Mouse (Mus musculus) heart, embryonic 12.5 days (tissue): ENCODE data around the gene Abca17. TPM values are rescaled to one million over a fixed set of nuclear protein-coding genes. Genes with fewer than 3 reads are reported as not detected.

Experiments
- ATAC-seq: fragments of 200-750 bp; cut with Nextera tagmentation; 2 replicates; pipeline ENCODE4 v1.8.0; 2017; ENCODE audit warnings: moderate TSS enrichment, moderate library complexity; ENCODE audit not compliant: insufficient number of reproducible peaks, low FRiP score
- H3K27ac ChIP-seq: fragments of 300-500 bp; sonication (generic); 2 replicates; pipeline ENCODE4 v1.5.1; 2016; ENCODE audit warnings: mild to moderate bottlenecking, moderate library complexity; ENCODE audit not compliant: poor library complexity, severe bottlenecking
- H3K27me3 ChIP-seq: fragments of 300-500 bp; sonication (generic); replicated peaks from 2 replicates; pipeline ENCODE4 v1.6.1; 2016; ENCODE audit warnings: mild to moderate bottlenecking, moderate library complexity
- H3K36me3 ChIP-seq: fragments of 300-500 bp; sonication (generic); 2 replicates; pipeline ENCODE4 v1.6.1; 2016; ENCODE audit warnings: mild to moderate bottlenecking, moderate library complexity
- H3K4me1 ChIP-seq: fragments of 300-500 bp; sonication (generic); replicated peaks from 2 replicates; pipeline ENCODE4 v1.6.1; 2016; ENCODE audit warnings: mild to moderate bottlenecking
- H3K4me2 ChIP-seq: fragments of 300-500 bp; sonication (generic); 2 replicates; pipeline ENCODE4 v1.6.1; 2016; ENCODE audit warnings: mild to moderate bottlenecking, moderate library complexity
- H3K4me3 ChIP-seq: fragments of 300-500 bp; sonication (generic); 2 replicates; pipeline ENCODE4 v1.5.1; 2016; ENCODE audit warnings: mild to moderate bottlenecking
- H3K9ac ChIP-seq: fragments of 300-500 bp; sonication (generic); 2 replicates; pipeline ENCODE4 v1.6.1; 2016; ENCODE audit warnings: mild to moderate bottlenecking, moderate library complexity
- H3K9me3 ChIP-seq: fragments of 300-500 bp; sonication (generic); replicated peaks from 2 replicates; pipeline ENCODE4 v1.6.1; 2016; ENCODE audit warnings: mild to moderate bottlenecking, moderate library complexity
- WGBS: fragments of 180-500 bp; shearing (Covaris S2); methylation state at CpG from one replicate; pipeline ENCODE4 v1.1.7; 2016; 5-methylcytosine and 5-hydroxymethylcytosine counted together
- polyA plus RNA-seq: library from polyadenylated mRNA; unstranded; fragments of >200 nt; fragmentation: Nextera tagmentation; extraction: Ambion mirVana; gene quantifications from 2 replicates; pipeline ENCODE4 v1.2.1, GENCODE M21; 2016

Gene Abca17
- polyA plus RNA-seq, 1 experiment from 2014 or later: not detected

GRCm38 (mm10) chr17:24364461-24364860 lies 13.6 kb upstream of the Abca17 start:
- no peak overlapping the region for H3K4me2 ChIP-seq
- no peak for ATAC-seq
- peaks cover 21% of the 10 kb centered on the region for H3K36me3 ChIP-seq
- H3K27me3 ChIP-seq: no peaks in the 10 kb centered on the region
- H3K27ac ChIP-seq: no peak overlapping the region
- H3K9me3 ChIP-seq: no peaks in the 10 kb centered on the region
- peaks cover 15% of the 10 kb centered on the region; the same call in 1 of the 2 replicates for H3K4me1 ChIP-seq
- WGBS: 86% methylated on average over 9 of the region's 9 CpGs
- no peak overlapping the region for H3K9ac ChIP-seq
- no peak overlapping the region for H3K4me3 ChIP-seq

DNA sequence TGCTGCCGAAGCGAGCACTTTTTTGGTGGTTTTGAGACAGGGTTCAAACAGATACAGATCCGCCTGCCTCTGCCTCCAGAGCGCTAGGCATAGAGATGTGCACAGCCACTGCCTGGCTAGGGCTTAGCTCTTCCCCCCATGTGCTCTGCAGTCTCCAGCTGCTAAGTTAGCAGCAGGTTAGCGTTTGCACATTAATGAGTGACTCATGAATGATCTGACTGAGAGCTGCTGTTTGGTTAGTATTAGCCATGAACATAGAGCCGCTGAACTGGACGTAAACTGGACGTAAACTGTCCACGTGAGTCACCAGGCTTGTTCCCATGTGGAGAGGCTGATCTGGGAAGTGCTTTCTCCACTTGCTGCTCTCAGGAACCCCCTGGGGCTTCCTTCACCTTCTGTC lies 11.7 kb upstream of the Abca17 start:
- ATAC-seq: no peak
- Histone ChIP-seq H3K27ac (no peak overlapping the region), H3K4me2 (no peak overlapping the region), H3K4me1 (peaks cover 21% of the 10 kb centered on the region; the same call in 1 of the 2 replicates), H3K9me3 (no peaks in the 10 kb centered on the region), H3K36me3 (peaks cover 15% of the 10 kb centered on the region), H3K9ac (no peak overlapping the region), H3K27me3 (no peaks in the 10 kb centered on the region), H3K4me3 (no peak overlapping the region)
- 76% methylated on average over 9 of the region's 9 CpGs for WGBS

DNA sequence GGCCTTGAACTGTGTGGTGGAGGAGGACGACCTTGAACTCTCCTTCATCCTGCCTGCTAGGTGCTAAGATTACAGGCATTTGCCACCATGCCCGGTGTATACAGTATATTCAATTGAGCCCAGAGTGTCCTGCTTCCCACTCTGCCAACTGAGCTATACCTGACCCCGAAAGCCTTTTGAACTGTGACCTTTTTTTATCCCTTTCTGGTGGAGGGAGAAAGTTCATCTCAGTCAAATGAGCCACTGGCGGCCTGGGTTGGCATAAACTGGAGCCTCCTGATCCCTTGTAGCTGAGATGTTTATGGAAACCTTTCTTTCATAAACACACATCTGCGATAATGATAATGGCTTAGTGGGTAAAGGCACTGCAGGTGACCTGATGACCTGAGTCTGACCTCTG lies 10.4 kb upstream of the Abca17 start:
- Histone ChIP-seq H3K4me1 (peaks cover 21% of the 10 kb centered on the region; the same call in 1 of the 2 replicates), H3K36me3 (peaks cover 4% of the 10 kb centered on the region; the same call in 1 of the 2 replicates), H3K9me3 (no peaks in the 10 kb centered on the region)

GRCm38 (mm10) chr17:24360841-24361240 lies 10.0 kb upstream of the Abca17 start:
- Histone ChIP-seq H3K4me3 (no peak overlapping the region), H3K4me2 (no peak overlapping the region), H3K9ac (no peak overlapping the region), H3K27me3 (no peaks in the 10 kb centered on the region), H3K27ac (no peak overlapping the region), H3K4me1 (peaks cover 18% of the 10 kb centered on the region; the same call in 1 of the 2 replicates), H3K9me3 (no peaks in the 10 kb centered on the region), H3K36me3 (peaks cover 4% of the 10 kb centered on the region; the same call in 1 of the 2 replicates)
- WGBS: 67% methylated on average over 8 of the region's 8 CpGs
- no peak for ATAC-seq

More for the DNA sequence above, 10.4 kb upstream of the Abca17 start:
- 84% methylated on average over 5 of the region's 5 CpGs for WGBS
- Histone ChIP-seq H3K27me3 (no peaks in the 10 kb centered on the region), H3K27ac (no peak overlapping the region), H3K9ac (no peak overlapping the region), H3K4me2 (no peak overlapping the region), H3K4me3 (no peak overlapping the region)
- no peak for ATAC-seq

DNA sequence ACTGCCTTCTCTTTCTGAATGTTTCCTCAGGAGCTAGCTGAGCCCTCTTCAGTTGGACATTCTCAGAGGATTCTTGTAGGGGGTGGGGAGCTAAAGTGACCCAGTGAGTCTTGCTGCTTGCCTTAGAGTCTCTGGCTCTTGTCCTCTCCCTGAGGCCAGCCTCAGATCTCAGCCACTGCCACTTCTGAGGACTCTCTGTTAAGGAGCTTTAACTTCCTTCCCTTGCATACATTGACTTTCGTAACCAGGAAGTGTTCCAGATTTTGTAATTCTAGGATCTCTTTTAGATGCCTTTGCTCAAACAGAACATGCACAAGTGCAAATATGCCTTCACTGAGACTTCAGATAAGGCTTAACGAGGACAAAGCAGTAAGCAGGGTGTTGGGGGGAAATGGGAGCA lies 9.0 kb upstream of the Abca17 start:
- no peak overlapping the region for H3K9ac ChIP-seq
- no peaks in the 10 kb centered on the region for H3K9me3 ChIP-seq
- no peak overlapping the region for H3K4me2 ChIP-seq
- no peaks in the 10 kb centered on the region for H3K27me3 ChIP-seq
- no peak overlapping the region for H3K4me3 ChIP-seq
- no peak overlapping the region for H3K27ac ChIP-seq
- 57% methylated on average over 2 of the region's 2 CpGs for WGBS
- ATAC-seq: no peak
- H3K4me1 ChIP-seq: peaks cover 14% of the 10 kb centered on the region; the same call in 1 of the 2 replicates
- peaks cover 4% of the 10 kb centered on the region; the same call in 1 of the 2 replicates for H3K36me3 ChIP-seq

- no peak overlapping the region for H3K4me2 ChIP-seq
- no peak overlapping the region for H3K4me3 ChIP-seq
- peaks cover 4% of the 10 kb centered on the region; the same call in 1 of the 2 replicates for H3K36me3 ChIP-seq
- H3K9me3 ChIP-seq: no peaks in the 10 kb centered on the region
- 69% methylated on average over 8 of the region's 8 CpGs for WGBS
- ATAC-seq: no peak
- H3K4me1 ChIP-seq: peaks cover 14% of the 10 kb centered on the region; the same call in 1 of the 2 replicates
- H3K9ac ChIP-seq: no peak overlapping the region
- H3K27me3 ChIP-seq: peaks cover 2% of the 10 kb centered on the region; the same call in 1 of the 2 replicates
- H3K27ac ChIP-seq: no peak overlapping the region
These were observed 8.1 kb upstream of the Abca17 start for GRCm38 (mm10) chr17:24359006-24359405.

DNA sequence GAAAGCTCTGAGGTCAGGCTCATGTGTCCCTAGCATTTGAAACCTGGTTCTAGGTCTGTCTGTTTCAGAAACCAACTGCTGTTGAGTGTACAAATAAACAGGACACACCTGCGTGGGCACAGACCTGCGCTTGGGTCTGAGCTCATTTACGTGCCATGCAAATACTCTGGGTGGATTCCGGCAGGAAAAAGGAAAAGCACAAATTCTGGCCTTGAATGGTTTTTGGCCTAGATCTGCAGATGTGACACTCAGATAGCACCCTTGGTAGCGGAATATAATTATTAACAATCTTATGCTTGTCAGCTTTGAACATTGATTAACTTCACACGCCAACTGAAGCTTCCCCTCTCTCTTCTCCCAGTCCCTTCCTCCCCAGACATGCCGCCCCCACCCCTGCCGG lies 4.4 kb upstream of the Abca17 start:
- H3K4me1 ChIP-seq: peaks cover 23% of the 10 kb centered on the region
- peaks cover 4% of the 10 kb centered on the region; the same call in 1 of the 2 replicates for H3K36me3 ChIP-seq
- no peak overlapping the region for H3K9ac ChIP-seq
- no peak overlapping the region for H3K27ac ChIP-seq
- WGBS: 85% methylated on average over 8 of the region's 8 CpGs
- H3K4me2 ChIP-seq: no peak overlapping the region
- peaks cover 17% of the 10 kb centered on the region; the same call in 1 of the 2 replicates for H3K27me3 ChIP-seq
- H3K4me3 ChIP-seq: no peak overlapping the region
- no peaks in the 10 kb centered on the region for H3K9me3 ChIP-seq
- no peak for ATAC-seq

- ATAC-seq: no peak
- WGBS: 75% methylated on average over 3 of the region's 3 CpGs
- H3K27ac ChIP-seq: no peak overlapping the region
- peaks cover 4% of the 10 kb centered on the region; the same call in 1 of the 2 replicates for H3K36me3 ChIP-seq
- H3K9ac ChIP-seq: no peak overlapping the region
- no peak overlapping the region for H3K4me3 ChIP-seq
- H3K27me3 ChIP-seq: peaks cover 21% of the 10 kb centered on the region
- peaks cover 11% of the 10 kb centered on the region for H3K4me1 ChIP-seq
- no peak overlapping the region for H3K4me2 ChIP-seq
- H3K9me3 ChIP-seq: no peaks in the 10 kb centered on the region
These were observed 3.1 kb upstream of the Abca17 start for GRCm38 (mm10) chr17:24353960-24354359.

DNA sequence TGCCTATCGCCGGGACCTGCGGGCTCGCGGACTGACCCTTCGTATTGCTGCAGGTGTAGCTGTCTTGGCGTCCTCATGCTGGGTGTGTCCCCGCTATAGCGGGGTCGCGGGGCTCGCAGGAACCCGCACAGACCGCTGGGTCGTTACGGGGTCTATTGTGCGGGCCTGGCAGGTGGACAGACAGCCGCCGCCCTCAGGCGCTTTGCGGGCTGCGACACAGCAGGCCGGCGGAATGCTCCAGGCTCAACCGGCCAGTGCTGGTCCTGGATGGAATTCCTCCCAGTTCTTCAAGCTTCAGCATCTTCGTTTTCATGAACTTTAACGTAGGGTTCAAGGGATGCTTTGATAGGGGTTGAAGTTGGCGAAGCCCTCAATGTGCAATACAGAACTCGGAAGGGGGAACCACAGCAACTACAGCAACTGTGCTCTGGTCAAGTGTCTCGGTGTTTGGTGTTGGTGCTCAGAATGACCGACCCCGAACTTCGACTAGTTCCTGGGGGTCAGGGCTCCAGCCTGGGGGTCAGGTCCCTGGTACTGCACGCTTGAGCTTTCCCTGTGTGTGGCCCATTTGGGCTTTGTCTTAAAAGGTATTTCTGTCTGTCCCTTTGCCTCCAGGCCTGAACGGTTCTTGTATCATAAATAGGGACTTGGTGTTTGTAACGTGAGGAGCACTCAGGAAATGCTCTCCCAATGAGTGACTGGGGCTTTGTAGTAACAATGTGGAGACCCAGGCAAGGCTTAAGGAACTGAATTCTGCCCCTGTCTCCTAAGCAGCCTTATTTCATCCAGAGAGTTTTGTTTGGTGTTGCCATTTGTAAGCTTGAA lies 1.7 kb upstream of the Abca17 start:
- Histone ChIP-seq H3K4me1 (peaks cover 11% of the 10 kb centered on the region), H3K9ac (peak overlapping the region; percentile 91), H3K27ac (no peak overlapping the region), H3K27me3 (peaks cover 25% of the 10 kb centered on the region), H3K9me3 (no peaks in the 10 kb centered on the region), H3K36me3 (no peaks in the 10 kb centered on the region), H3K4me3 (peak overlapping the region; percentile 82), H3K4me2 (peak overlapping the region; percentile 83)
- WGBS: 5% methylated on average over 36 of the region's 36 CpGs
- ATAC-seq: peak; percentile 30

DNA sequence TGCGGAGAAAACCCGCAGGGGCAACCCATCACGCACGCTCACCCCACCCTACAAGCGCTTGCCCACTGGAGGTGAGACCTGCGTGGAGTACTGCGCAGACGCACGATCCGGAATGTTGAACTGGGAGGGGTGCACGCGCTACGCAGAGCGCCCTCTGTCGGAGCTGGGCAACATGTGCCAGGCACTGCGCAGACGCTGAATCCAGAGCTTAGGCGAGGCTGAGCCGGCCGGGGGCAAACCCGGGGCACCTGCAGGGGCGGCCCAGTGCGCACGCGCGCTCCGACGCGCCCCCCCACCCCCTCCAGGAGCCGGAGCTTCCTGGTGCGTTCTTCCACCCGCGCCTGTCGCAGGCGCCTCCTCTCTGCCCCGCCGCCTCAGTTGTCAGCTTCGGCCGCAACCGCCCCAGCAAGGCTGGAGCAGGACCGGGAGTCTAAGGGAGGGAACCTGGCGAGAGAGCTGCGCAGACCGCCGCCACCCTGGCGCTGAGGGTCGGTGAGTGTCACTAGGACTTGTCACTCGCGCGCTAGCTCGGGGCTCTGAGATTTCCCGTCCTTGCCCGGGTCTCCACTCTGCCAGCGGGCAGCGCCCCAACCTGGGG lies 991 bp upstream of the Abca17 start, which contains the start of gene Abca3:
TSS of gene Abca3 (plus strand) at position 191 of the 598 bp plus-strand sequence.
- no peaks in the 10 kb centered on the region for H3K9me3 ChIP-seq
- ATAC-seq: peak; percentile 93
- peaks cover 25% of the 10 kb centered on the region for H3K27me3 ChIP-seq
- H3K36me3 ChIP-seq: no peaks in the 10 kb centered on the region
- WGBS: under 1% methylated on average over 50 of the region's 55 CpGs
- no peak within 1 kb of the TSS for H3K27ac ChIP-seq
- peak within 1 kb of the TSS; percentile 82 for H3K4me3 ChIP-seq
- H3K4me2 ChIP-seq: peak within 1 kb of the TSS; percentile 83
- peak within 1 kb of the TSS; percentile 91 for H3K9ac ChIP-seq
- H3K4me1 ChIP-seq: peaks cover 11% of the 10 kb centered on the region

DNA sequence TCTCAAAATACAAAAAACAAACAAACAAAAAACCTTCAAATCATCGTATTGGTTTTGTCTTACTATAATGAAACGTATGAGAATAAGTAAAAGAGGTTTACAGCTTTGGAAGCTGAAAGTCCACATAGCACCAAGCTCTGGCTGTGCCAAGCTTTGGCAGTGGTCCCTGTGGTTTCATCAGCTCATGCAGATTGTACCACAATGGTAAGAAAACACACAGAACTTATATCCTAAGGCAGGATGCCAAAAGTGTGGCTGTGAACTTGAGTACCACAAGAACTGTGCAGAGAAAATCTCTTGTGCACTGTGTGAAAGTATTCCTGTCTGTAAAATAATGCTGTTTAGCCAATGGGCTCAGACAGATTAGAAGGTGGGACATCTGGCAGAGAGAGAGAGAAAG lies 1.7 kb downstream of the Abca17 start:
- 74% methylated on average over 2 of the region's 2 CpGs for WGBS
- Histone ChIP-seq H3K9me3 (no peaks in the 10 kb centered on the region), H3K9ac (no peak overlapping the region), H3K4me3 (no peak overlapping the region), H3K4me2 (no peak overlapping the region), H3K36me3 (no peaks in the 10 kb centered on the region), H3K27me3 (peaks cover 25% of the 10 kb centered on the region), H3K27ac (no peak overlapping the region), H3K4me1 (peaks cover 11% of the 10 kb centered on the region)
- ATAC-seq: no peak
